Mouse (Mus musculus) left cerebral cortex, adult 9 months (tissue): ENCODE data around the gene Gm29554.
"Not testable (repeated sequence)": the region's sequence is repeated elsewhere in the genome, so short reads cannot be mapped to it uniquely, and the experiment has no call there.

ENCODE experiments used
- DNase-seq, 2 experiments: peaks; one replicate each; pipeline ENCODE4 v3.0.0; 2022; ENCODE audit warnings: low spot score in 2 of 2

The Gm29554 gene

GRCm38 (mm10) chrY:12273632-12274031 is at the start of gene Gm29554:
TSS of gene Gm29554 (plus strand) at chrY:12273932.
- DNase-seq = not testable (repeated sequence)
